Mouse (Mus musculus) E14TG2a.4 (cell line): ENCODE data around the gene Btnl9.

ENCODE experiments used
- CTCF ChIP-seq: conservative IDR thresholded peaks from 2 replicates; pipeline ENCODE4 v1.5.1; 2014; ENCODE audit warnings: low read length
- NANOG ChIP-seq: IDR thresholded peaks from 2 replicates; pipeline ENCODE4 v1.6.1; 2014; ENCODE audit warnings: borderline replicate concordance, low read length, mixed read lengths
- POU5F1 ChIP-seq: IDR thresholded peaks from 2 replicates; pipeline ENCODE4 v1.6.1; 2014; ENCODE audit warnings: low read length, borderline replicate concordance

DNA sequence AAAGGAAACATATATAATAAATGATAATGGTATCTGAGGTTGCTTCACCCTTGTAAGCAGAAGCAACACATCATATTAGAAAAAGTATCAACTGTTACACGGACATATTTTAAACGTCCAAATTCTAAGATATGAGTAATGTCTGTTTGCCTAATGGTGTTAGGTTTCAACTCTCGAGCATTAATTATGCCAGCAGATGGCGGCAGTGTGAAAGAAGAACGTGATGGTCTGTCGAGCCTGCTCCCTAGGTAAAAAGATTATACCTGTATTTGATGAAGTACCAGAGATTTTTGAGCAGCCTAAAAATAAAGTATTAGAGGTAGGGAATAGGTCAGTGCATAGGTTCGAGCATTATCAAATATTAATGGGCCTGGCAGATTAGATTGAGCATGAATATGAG is 2.8 kb upstream of the Btnl9 start:
- peak; percentile 17 for TF ChIP-seq CTCF
- TF ChIP-seq NANOG: no peak
- TF ChIP-seq POU5F1: no peak
